Mouse (Mus musculus) cerebellum, adult 8-10 months (tissue): Measurements from ENCODE around the gene Prss58.

Experiments used
- DNase-seq: peaks from one replicate; pipeline ENCODE4 v3.0.0; 2022

Gene Prss58

DNA sequence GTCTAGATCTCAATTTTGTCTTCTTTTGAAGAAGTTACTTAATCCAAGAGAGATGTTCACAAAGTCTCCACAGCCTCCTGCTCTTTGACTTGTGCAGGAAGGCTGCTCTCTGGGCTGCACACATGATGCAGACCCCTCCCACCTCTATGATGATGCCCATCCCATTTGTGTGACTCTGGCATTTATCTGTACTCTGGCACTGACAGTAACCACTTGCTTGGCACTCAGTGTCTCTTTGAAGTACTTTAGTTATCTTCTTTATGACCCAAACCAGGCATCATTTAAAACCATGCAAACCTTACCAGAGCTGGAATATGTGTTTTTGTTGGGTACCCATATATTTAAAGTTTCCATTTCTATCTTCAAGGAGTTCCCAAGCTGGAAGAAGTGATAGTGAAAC lies at the start of gene Prss58:
Gene Prss58, minus strand, starts transcription at position 101 of the 400 bp plus-strand sequence.
- DNase-seq, result no peak

DNA sequence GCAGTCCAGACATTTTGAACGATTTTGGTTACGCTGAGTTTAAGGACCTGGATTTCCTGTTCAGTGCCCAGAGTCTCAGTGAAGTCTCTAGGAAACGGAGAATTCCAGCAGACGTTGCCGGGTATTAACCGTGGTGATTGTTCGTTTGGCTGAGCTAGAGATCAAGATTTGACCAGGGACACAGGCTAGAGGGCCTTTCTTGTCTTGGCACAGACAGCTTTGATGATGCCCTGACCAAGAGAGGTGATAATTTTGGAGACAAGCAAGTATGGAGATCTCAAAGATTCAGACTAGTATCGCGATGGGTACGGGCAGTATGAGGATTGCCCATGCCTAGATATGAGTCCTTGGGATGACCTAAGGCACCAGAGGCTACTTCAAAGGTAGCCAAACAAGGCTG lies 40.3 kb upstream of the Prss58 start, which contains the start of gene 1700074P13Rik:
Gene 1700074P13Rik, minus strand, starts transcription at position 101 of the 400 bp plus-strand sequence.
- DNase-seq, result no peak

DNA sequence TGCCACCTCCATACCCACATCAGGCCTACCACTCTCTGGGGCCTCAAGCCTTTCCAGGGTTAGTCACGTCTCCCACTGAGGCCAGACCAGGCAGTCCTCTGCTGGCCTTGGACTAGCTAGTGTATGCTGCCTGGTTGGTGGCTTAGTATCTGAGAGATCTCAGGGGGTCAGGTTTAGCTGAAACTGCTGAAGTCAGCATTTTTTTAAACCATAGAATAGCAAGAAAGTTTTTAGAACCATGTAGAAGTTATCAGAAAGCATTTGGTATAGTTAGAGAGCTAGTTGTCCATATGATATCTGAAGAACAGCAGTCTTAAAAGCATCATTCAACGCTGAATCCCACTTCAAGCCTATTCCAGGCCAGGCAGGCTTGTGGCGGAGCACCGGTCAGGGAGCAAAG lies 19.8 kb upstream of the Prss58 start:
- DNase-seq, result no peak

DNA sequence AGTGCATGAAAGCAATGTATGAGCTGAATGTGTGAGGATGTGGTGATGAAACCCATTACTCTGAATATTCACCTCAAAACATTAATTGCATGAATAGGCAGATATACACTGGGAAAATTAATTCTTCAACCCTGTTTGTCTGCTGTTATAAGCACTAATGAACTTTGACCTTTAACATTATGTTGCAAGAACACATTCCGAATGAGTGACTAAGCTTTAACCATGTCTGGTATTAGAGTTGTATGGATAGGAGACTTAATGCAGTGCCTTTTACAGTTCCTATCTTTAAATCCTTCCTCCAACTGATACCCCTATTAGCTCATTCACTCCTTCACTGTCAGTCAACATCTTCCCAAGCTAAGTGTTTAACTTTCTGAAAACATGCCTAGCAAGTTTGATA lies 5.5 kb downstream of the Prss58 start:
- DNase-seq, result no peak

DNA sequence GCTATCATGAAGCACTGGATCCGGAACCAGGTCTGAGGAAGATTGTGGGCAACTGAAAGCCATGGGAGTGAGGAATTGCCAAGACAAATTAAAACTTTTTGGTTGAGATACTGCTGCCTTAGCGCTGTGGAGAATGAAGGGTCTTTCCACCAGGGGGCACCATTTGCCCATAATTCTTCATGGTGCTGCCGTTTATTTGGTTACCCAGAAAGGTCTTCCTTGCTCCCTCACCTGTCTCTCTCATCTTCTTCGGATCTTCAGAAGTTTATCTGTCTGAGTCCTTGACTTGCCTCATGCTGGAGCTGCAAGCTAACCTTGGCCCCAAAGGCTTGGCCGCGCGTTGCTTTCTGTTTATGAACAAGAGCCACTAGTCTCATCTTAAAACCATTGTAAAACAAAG lies 6.6 kb downstream of the Prss58 start:
- no peak for DNase-seq

DNA sequence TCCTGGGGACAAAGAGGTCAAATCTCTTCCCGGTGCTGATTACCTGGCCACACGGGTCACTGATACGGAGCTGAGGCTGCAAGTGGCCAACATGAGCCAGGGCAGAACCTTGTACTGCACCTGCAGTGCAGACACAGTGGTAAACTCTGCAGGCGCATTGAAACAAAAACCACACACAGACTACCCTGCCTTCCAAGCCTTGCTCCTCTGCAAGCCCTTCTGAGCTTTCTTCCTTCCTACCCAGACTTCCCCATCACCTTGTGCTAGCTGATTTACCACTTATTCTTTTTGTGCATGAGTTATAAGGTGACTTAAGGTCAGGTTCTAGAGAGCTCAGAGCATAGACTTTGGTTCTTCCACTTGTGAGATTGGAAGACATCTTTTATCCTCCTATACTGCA lies 8.4 kb downstream of the Prss58 start:
- no peak for DNase-seq

DNA sequence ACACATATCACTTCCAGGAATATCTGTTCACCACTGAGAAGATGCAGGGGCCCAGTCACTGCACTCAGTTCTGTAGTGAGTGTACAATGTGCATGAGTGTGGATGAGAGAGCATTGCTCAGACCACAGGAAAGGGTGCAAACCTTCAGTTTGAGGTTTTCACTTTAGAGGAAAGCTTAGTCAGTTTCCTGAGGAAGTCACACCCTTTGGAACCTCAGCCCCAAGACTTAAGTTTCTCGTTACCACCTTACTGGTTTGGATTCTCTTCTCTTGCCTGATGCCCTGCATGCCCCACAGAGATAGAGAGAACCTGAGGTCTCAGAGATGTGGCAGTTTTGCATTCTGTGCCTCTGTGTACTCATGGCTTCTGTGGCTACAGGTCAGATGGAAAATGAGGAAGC lies 9.2 kb downstream of the Prss58 start:
- DNase-seq, result no peak

DNA sequence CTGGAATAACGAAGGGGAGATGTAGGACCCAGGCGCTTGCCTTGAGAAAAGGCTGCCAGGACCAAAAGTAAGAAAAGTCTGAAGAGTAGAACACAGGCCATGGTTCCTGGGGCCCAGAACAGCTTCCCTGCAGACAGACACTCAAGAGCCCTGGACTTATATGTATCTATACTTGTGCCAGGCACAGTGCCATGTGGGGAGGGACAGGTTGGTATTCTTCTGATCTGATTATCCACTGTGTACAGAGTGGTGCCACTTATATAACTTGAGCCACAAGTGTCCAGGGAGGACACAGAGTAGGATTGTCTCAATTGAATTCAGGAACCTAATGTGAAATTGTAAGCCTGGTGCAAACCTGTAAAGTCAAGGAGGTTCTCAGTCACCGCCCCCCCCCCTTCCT lies 12.8 kb downstream of the Prss58 start, which contains the start of gene Moxd2:
Gene Moxd2, minus strand, starts transcription at position 101 of the 400 bp plus-strand sequence.
- DNase-seq, result no peak

DNA sequence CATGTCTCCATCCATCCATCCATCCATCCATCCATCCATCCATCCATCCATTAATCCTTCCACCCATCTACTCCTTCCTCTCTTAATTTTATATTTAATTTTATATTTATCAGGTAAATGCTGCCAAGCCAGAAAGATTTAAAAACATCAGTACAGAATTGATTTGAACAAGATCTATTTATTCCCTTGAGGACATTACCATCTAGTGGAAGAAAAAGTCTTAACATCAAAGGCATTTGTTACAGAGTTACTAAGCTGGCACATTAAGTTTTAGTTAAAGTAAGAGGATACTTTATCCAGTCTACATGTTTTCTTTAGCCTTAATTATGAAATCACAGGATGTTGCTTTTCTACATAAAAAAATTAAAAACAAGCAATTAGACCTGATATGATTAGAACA lies 54.9 kb downstream of the Prss58 start:
- DNase-seq, result no peak
